Mouse (Mus musculus): ENCODE results near the gene Olfr1466.

The Olfr1466 gene

DNA sequence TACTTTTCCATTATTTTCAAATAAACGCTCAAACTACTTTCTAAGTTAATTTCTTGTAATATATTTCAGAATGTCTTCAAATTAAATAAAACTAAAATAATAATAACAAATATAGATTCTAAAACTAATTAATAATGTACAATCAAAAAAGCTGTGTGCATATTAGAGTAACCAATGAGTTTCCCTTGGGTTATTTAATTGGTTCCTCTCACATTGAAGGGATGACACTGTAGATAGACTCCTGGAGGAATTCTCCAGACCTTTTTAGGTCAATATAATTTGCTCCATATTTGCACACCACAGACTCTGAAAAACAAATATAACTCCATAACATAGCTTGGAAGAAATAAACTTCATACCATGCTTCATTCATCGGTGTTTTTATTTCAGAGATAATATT, at the start of gene Olfr1466:
Gene Olfr1466 (plus strand): TSS at position 301 of the 400 bp plus-strand sequence.
- no peak for DNase-seq (ENCODE audit: inconsistent age in 2 of 2, low spot score in 1 of 2)

DNA sequence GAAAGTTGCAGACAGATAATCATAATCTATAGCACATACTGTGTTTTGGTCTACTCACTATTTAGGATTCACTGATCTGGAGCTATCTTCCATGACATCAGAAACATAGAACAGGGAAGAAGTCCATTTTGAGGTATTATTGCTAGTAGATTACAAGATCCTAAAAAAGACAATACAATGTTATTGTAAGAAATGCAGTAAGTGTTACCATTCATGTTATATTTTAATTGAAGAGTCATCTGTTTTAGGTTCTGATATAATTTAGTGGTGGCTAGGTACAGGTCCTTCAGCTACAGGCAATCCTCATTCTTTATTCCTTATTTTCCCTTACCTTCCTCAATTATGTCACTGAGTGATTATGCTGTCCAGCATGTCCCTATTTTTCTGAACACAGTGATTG, 23.2 kb upstream of the Olfr1466 start, which contains the start of gene Olfr1465:
Gene Olfr1465 (minus strand): TSS at position 101 of the 400 bp plus-strand sequence.
- no peak for DNase-seq (ENCODE audit: inconsistent age in 2 of 2, low spot score in 1 of 2)

DNA sequence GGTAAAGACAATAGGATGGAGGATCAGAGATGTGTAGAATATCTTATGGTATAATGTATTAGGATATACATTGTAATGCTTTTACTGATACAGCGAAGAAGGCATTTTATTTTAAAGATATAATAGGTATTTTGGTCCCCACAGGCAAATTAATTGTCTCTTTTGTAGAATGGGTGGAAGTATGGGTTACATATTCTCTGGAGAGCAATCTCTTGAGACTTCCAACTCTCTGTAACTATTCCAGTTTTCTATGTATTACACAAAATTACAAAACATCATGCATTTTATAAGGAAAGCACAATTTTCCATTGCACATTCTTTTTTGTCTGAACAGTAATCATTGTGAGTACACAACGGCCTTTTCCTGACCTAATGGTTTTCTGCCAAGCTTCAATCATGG, 23.3 kb downstream of the Olfr1466 start, which contains the start of gene Olfr1467:
Gene Olfr1467 (plus strand): TSS at position 301 of the 400 bp plus-strand sequence.
- DNase-seq (ENCODE audit: inconsistent age in 2 of 2, low spot score in 1 of 2) = no peak
